Mouse (Mus musculus) myocyte (in vitro differentiated cells): ENCODE results near the gene Sergef. TPM values are rescaled to one million over a fixed set of nuclear protein-coding genes. Genes with fewer than 3 reads are reported as not detected.
A peak's percentile ranks its signal among the peaks of the same experiment; 100 is the strongest.

Experiments
- H3K27me3 ChIP-seq: one replicate; pipeline ENCODE4 v1.6.1; 2011; ENCODE audit not compliant: control insufficient read depth, insufficient read depth, insufficient read length
- H3K36me3 ChIP-seq: one replicate; pipeline ENCODE4 v1.6.1; 2011; ENCODE audit not compliant: control insufficient read depth, insufficient read depth
- H3K4me2 ChIP-seq: one replicate; pipeline ENCODE4 v1.6.1; 2011; ENCODE audit warnings: low read depth, control low read depth
- H3K4me3 ChIP-seq: one replicate; pipeline ENCODE4 v1.5.1; 2011; ENCODE audit warnings: mild to moderate bottlenecking, control low read depth, moderate library complexity
- H3K79me2 ChIP-seq: one replicate; pipeline ENCODE4 v1.6.1; 2011; ENCODE audit not compliant: control insufficient read depth, insufficient read depth
- H3ac ChIP-seq: one replicate; pipeline ENCODE4 v1.6.1; 2011; ENCODE audit not compliant: control insufficient read depth, insufficient read length
- CEBPB ChIP-seq: IDR thresholded peaks from 2 replicates; pipeline ENCODE4 v1.6.1; 2011; ENCODE audit warnings: mild to moderate bottlenecking, moderate library complexity; ENCODE audit not compliant: poor library complexity, insufficient read depth, severe bottlenecking
- E2F4 ChIP-seq: IDR thresholded peaks from one replicate; pipeline ENCODE4 v1.6.1; 2011; ENCODE audit warnings: mild to moderate bottlenecking, control low read depth, moderate library complexity; ENCODE audit not compliant: insufficient read depth
- MAX ChIP-seq: IDR thresholded peaks from one replicate; pipeline ENCODE4 v1.6.1; 2011; ENCODE audit warnings: low read depth, mild to moderate bottlenecking, control low read depth
- MYOD1 ChIP-seq, 3 experiments: IDR thresholded peaks; one replicate each; pipeline ENCODE4 v1.6.1; 2011; ENCODE audit warnings: control low read depth in 2 of 3, low read depth in 2 of 3, mild to moderate bottlenecking in 2 of 3, moderate library complexity in 1 of 3; ENCODE audit not compliant: insufficient read length in 2 of 3, control insufficient read depth in 1 of 3
- MYOG ChIP-seq, 3 experiments: IDR thresholded peaks; one replicate each; pipeline ENCODE4 v1.6.1; 2011; ENCODE audit warnings: control low read depth in 2 of 3, low read depth in 2 of 3, mild to moderate bottlenecking in 2 of 3; ENCODE audit not compliant: insufficient read length in 2 of 3, control insufficient read depth in 1 of 3, insufficient read depth in 1 of 3
- POLR2A ChIP-seq: IDR thresholded peaks from one replicate; pipeline ENCODE4 v1.6.1; 2011; ENCODE audit warnings: low read depth, mild to moderate bottlenecking, control low read depth, moderate library complexity; ENCODE audit not compliant: insufficient read length
- POLR2AphosphoS2 ChIP-seq: IDR thresholded peaks from one replicate; pipeline ENCODE4 v1.6.1; 2011; ENCODE audit warnings: low read depth, control low read depth; ENCODE audit not compliant: insufficient read length
- REST ChIP-seq: IDR thresholded peaks from one replicate; pipeline ENCODE4 v1.6.1; 2011; ENCODE audit warnings: mild to moderate bottlenecking, control low read depth, moderate library complexity; ENCODE audit not compliant: insufficient read depth, insufficient read length
- SRF ChIP-seq: IDR thresholded peaks from one replicate; pipeline ENCODE4 v1.6.1; 2011; ENCODE audit warnings: low read depth; ENCODE audit not compliant: control insufficient read depth, insufficient read length
- TCF12 ChIP-seq: IDR thresholded peaks from one replicate; pipeline ENCODE4 v1.6.1; 2011; ENCODE audit warnings: mild to moderate bottlenecking, control low read depth; ENCODE audit not compliant: poor library complexity, insufficient read depth, severe bottlenecking
- TCF3 ChIP-seq: IDR thresholded peaks from one replicate; pipeline ENCODE4 v1.6.1; 2011; ENCODE audit warnings: low read depth, control low read depth; ENCODE audit not compliant: insufficient read length
- USF1 ChIP-seq: IDR thresholded peaks from one replicate; pipeline ENCODE4 v1.6.1; 2011; ENCODE audit warnings: low read depth, mild to moderate bottlenecking, control low read depth, moderate library complexity
- polyA plus RNA-seq: library from polyadenylated mRNA; unstranded; fragments of >200 nt; fragmentation: generic; extraction: Trizol; gene quantifications from one replicate; pipeline ENCODE4 v1.2.1, GENCODE M21; 2012; ENCODE audit warnings: missing spikeins

Sergef gene
- polyA plus RNA-seq, 1 experiment = 13.9 TPM

- Histone ChIP-seq H3K4me2 (no peak overlapping the region), H3K79me2 (no peaks in the 10 kb centered on the region), H3K36me3 (no peaks in the 10 kb centered on the region), H3ac (no peak overlapping the region), H3K27me3 (no peaks in the 10 kb centered on the region), H3K4me3 (no peak overlapping the region)
- no peak for TF ChIP-seq SRF
- no peak for TF ChIP-seq POLR2A
- TF ChIP-seq USF1 = no peak
- TF ChIP-seq TCF3 = no peak
- no peak for TF ChIP-seq REST
- TF ChIP-seq E2F4 = no peak
- TF ChIP-seq MYOD1 (IDR thresholded peaks at IDR 0.05; ENCODE audit: control insufficient read depth in 1 of 3, insufficient read length in 2 of 3, low read depth in 2 of 3) = no peak
- no peak for TF ChIP-seq CEBPB
- TF ChIP-seq MYOG (IDR thresholded peaks at IDR 0.05; ENCODE audit: control insufficient read depth in 1 of 3, insufficient read depth in 1 of 3, insufficient read length in 2 of 3, low read depth in 2 of 3) = no peak
- no peak for TF ChIP-seq TCF12
- TF ChIP-seq MAX = no peak
- no peak for TF ChIP-seq POLR2AphosphoS2
Measured at GRCm38 (mm10) chr7:46563801-46564200, 75.8 kb downstream of the Sergef start.

GRCm38 (mm10) chr7:46560061-46560460, 79.5 kb downstream of the Sergef start:
- Histone ChIP-seq H3K4me2 (no peak overlapping the region), H3K36me3 (no peaks in the 10 kb centered on the region), H3K79me2 (no peaks in the 10 kb centered on the region), H3K27me3 (no peaks in the 10 kb centered on the region), H3ac (no peak overlapping the region), H3K4me3 (no peak overlapping the region)
- no peak for TF ChIP-seq REST
- TF ChIP-seq MYOD1 (IDR thresholded peaks at IDR 0.05; ENCODE audit: control insufficient read depth in 1 of 3, insufficient read length in 2 of 3, low read depth in 2 of 3) = no peak
- TF ChIP-seq E2F4 = no peak
- TF ChIP-seq MAX = no peak
- TF ChIP-seq USF1 = peak; percentile 10

- H3K4me2 ChIP-seq = no peak overlapping the region
Measured at GRCm38 (mm10) chr7:46559643-46560042, 80.0 kb downstream of the Sergef start.

GRCm38 (mm10) chr7:46559006-46559405, 80.6 kb downstream of the Sergef start:
- H3K79me2 ChIP-seq = no peaks in the 10 kb centered on the region
- no peak overlapping the region for H3K4me3 ChIP-seq
- no peak overlapping the region for H3K4me2 ChIP-seq
- no peaks in the 10 kb centered on the region for H3K27me3 ChIP-seq
- no peaks in the 10 kb centered on the region for H3K36me3 ChIP-seq
- TF ChIP-seq TCF12 (no peak), SRF (no peak), REST (no peak), USF1 (no peak), TCF3 (no peak), MYOD1 (IDR thresholded peaks at IDR 0.05; ENCODE audit: control insufficient read depth in 1 of 3, insufficient read length in 2 of 3, low read depth in 2 of 3) (no peak), MAX (no peak), POLR2AphosphoS2 (no peak), E2F4 (no peak), MYOG (IDR thresholded peaks at IDR 0.05; ENCODE audit: control insufficient read depth in 1 of 3, insufficient read depth in 1 of 3, insufficient read length in 2 of 3, low read depth in 2 of 3) (no peak), POLR2A (no peak), CEBPB (no peak)
- no peak overlapping the region for H3ac ChIP-seq

More at GRCm38 (mm10) chr7:46559643-46560042, 80.0 kb downstream of the Sergef start:
- H3K36me3 ChIP-seq = no peaks in the 10 kb centered on the region
- no peaks in the 10 kb centered on the region for H3K27me3 ChIP-seq
- no peak for TF ChIP-seq POLR2A
- TF ChIP-seq MYOG (IDR thresholded peaks at IDR 0.05; ENCODE audit: control insufficient read depth in 1 of 3, insufficient read depth in 1 of 3, insufficient read length in 2 of 3, low read depth in 2 of 3) = no peak
- TF ChIP-seq TCF12 = no peak
- H3K79me2 ChIP-seq = no peaks in the 10 kb centered on the region
- no peak overlapping the region for H3K4me3 ChIP-seq
- no peak overlapping the region for H3ac ChIP-seq

GRCm38 (mm10) chr7:46557996-46558395, 81.6 kb downstream of the Sergef start:
- no peaks in the 10 kb centered on the region for H3K36me3 ChIP-seq
- H3K4me3 ChIP-seq = no peak overlapping the region
- no peaks in the 10 kb centered on the region for H3K79me2 ChIP-seq
- no peak overlapping the region for H3K4me2 ChIP-seq
- no peak overlapping the region for H3ac ChIP-seq
- H3K27me3 ChIP-seq = no peaks in the 10 kb centered on the region
- TF ChIP-seq SRF (no peak), POLR2A (no peak), MYOG (IDR thresholded peaks at IDR 0.05; ENCODE audit: control insufficient read depth in 1 of 3, insufficient read depth in 1 of 3, insufficient read length in 2 of 3, low read depth in 2 of 3) (no peak), TCF12 (no peak), POLR2AphosphoS2 (no peak), MYOD1 (IDR thresholded peaks at IDR 0.05; ENCODE audit: control insufficient read depth in 1 of 3, insufficient read length in 2 of 3, low read depth in 2 of 3) (no peak), TCF3 (no peak), CEBPB (no peak), USF1 (no peak), REST (no peak), E2F4 (no peak), MAX (no peak)
